Mouse (Mus musculus) splenic B cell, adult 2 months (primary cell): Measurements from ENCODE around the gene Hook1.

Source experiments
- DNase-seq: peaks from one replicate; pipeline ENCODE4 v3.0.0-alpha.2; 2011; ENCODE audit warnings: low read depth, low spot score
- H3K27me3 ChIP-seq: 2 replicates; pipeline ENCODE4 v1.6.1; 2012; ENCODE audit warnings: mild to moderate bottlenecking, low read length, moderate library complexity, mixed read lengths; ENCODE audit not compliant: control insufficient read depth, poor library complexity, insufficient read depth, severe bottlenecking
- H3K36me3 ChIP-seq: 2 replicates; pipeline ENCODE4 v1.6.1; 2012; ENCODE audit warnings: mild to moderate bottlenecking, low read length, moderate library complexity, mixed read lengths; ENCODE audit not compliant: control insufficient read depth, poor library complexity, insufficient read depth, severe bottlenecking

The Hook1 gene

GRCm38 (mm10) chr4:96022803-96023202 is 55.8 kb downstream of the Hook1 start:
- Histone ChIP-seq H3K36me3 (0 out of 2 replicates have a peak, but pooled peaks cover 2% of the 10 kb centered on the region), H3K27me3 (no peaks in the 10 kb centered on the region)
- DNase-seq = peak; percentile 8

GRCm38 (mm10) chr4:96028412-96028811 is 61.4 kb downstream of the Hook1 start:
- DNase-seq = no peak
- Histone ChIP-seq H3K36me3 (no peaks in the 10 kb centered on the region), H3K27me3 (no peaks in the 10 kb centered on the region)

- Histone ChIP-seq H3K27me3 (no peaks in the 10 kb centered on the region), H3K36me3 (no peaks in the 10 kb centered on the region)
- no peak for DNase-seq
Observed at GRCm38 (mm10) chr4:96060106-96060505, 93.1 kb downstream of the Hook1 start.

GRCm38 (mm10) chr4:96062045-96062444 is 95.0 kb downstream of the Hook1 start:
- H3K27me3 ChIP-seq = no peaks in the 10 kb centered on the region
- no peak for DNase-seq
- no peaks in the 10 kb centered on the region for H3K36me3 ChIP-seq
